Comparison of ENCODE assay signal across 21 mouse cellular contexts in genomic region chr9:121602381-121602780, GRCm38 (mm10). TPM values are rescaled to one million over a fixed set of nuclear protein-coding genes. Genes with fewer than 3 reads are reported as not detected.
DNase-seq lines count a peak whose midpoint lies in the region; ATAC-seq lines count a peak whose summit lies in the region.
"Had no signal": no experiment of that assay in that cellular context is flagged by ENCODE, and none has a peak within 500 bp of the region (broad histone marks: within the 10 kb centered on the region; RNA-seq: fewer than 3 reads in every experiment).

No protein-coding gene starts in this region.

- H3K9ac ChIP-seq in forebrain, embryonic 14.5 days (ENCODE audit: low read length) = no peak overlapping the region
- H3K9ac ChIP-seq: embryonic facial prominence, embryonic 12.5 days; forebrain, embryonic 13.5 days; hindbrain, embryonic 12.5 days; limb, embryonic 12.5 days; liver, embryonic 12.5 days; neural tube, embryonic 15.5 days had no signal

- no peak overlapping the region for H3K4me2 ChIP-seq in forebrain, embryonic 14.5 days (ENCODE audit: low read length)
- H3K4me2 ChIP-seq: embryonic facial prominence, embryonic 12.5 days; forebrain, embryonic 13.5 days; hindbrain, embryonic 12.5 days; limb, embryonic 12.5 days; liver, embryonic 12.5 days; neural tube, embryonic 15.5 days had no signal

- no peak for ATAC-seq in forebrain, embryonic 14.5 days
- ATAC-seq: forebrain, embryonic 13.5 days; liver, embryonic 12.5 days had no signal

- peak overlapping the region; percentile 2; the same call in 1 of the 2 replicates for H3K27ac ChIP-seq in embryonic facial prominence, embryonic 10.5 days (replicated peaks)
- H3K27ac ChIP-seq in forebrain, embryonic 14.5 days (ENCODE audit: low read depth, low read length) = no peak overlapping the region
- H3K27ac ChIP-seq: embryonic facial prominence, embryonic 12.5 days; forebrain, embryonic 13.5 days; hindbrain, embryonic 12.5 days; limb, embryonic 12.5 days; liver, embryonic 12.5 days; neural tube, embryonic 15.5 days had no signal

- WGBS in embryonic facial prominence, embryonic 10.5 days = 84% methylated on average over 2 of the region's 2 CpGs
- 78% methylated on average over 2 of the region's 2 CpGs for whole genome bisulfite sequencing in forebrain, embryonic 14.5 days

- peak; percentile 21 to 36 for DNase-seq in lung, postnatal 4 days
- DNase-seq in lung, adult 18-20 months = no peak
- peak; percentile 17 for DNase-seq in 416B (ENCODE audit: low read depth)
- DNase-seq in CD4-positive helper T cell, adult 2 months (ENCODE audit: low read depth, low spot score) = peak; percentile 61
- DNase-seq in embryonic facial prominence, embryonic 10.5 days (ENCODE audit: low spot score) = no peak
- no peak for DNase-seq in retina, postnatal 1 day
- DNase-seq in forebrain, embryonic 14.5 days (ENCODE audit: low spot score) = no peak
- DNase-seq: cerebellum, adult 9-11 months; gastrocnemius, postnatal 25 days; kidney, adult 18-20 months; kidney, postnatal 10 days; midbrain, embryonic 14.5 days had no signal

- 0 out of 2 replicates have a peak, but pooled peaks cover 3% of the 10 kb centered on the region for H3K9me3 ChIP-seq in embryonic facial prominence, embryonic 10.5 days
- no peaks in the 10 kb centered on the region for H3K9me3 ChIP-seq in forebrain, embryonic 14.5 days (replicated peaks; ENCODE audit: control insufficient read depth, low read length)
- H3K9me3 ChIP-seq: embryonic facial prominence, embryonic 12.5 days; forebrain, embryonic 13.5 days; hindbrain, embryonic 12.5 days; limb, embryonic 12.5 days; liver, embryonic 12.5 days; neural tube, embryonic 15.5 days had no signal

- H3K4me3 ChIP-seq in embryonic facial prominence, embryonic 10.5 days = no peak overlapping the region
- H3K4me3 ChIP-seq in forebrain, embryonic 14.5 days (ENCODE audit: low read depth, low read length) = no peak overlapping the region
- H3K4me3 ChIP-seq: embryonic facial prominence, embryonic 12.5 days; erythroblast, embryonic 14.5 days; forebrain, embryonic 13.5 days; hindbrain, embryonic 12.5 days; limb, embryonic 12.5 days; liver, embryonic 12.5 days; myocyte; neural tube, embryonic 15.5 days had no signal

- H3K36me3 ChIP-seq in embryonic facial prominence, embryonic 10.5 days (replicated peaks) = no peaks in the 10 kb centered on the region
- H3K36me3 ChIP-seq in forebrain, embryonic 14.5 days (ENCODE audit: control insufficient read depth, insufficient read depth, low read length) = no peaks in the 10 kb centered on the region
- H3K36me3 ChIP-seq: embryonic facial prominence, embryonic 12.5 days; hindbrain, embryonic 12.5 days; limb, embryonic 12.5 days; liver, embryonic 12.5 days; neural tube, embryonic 15.5 days had no signal

- H3K4me1 ChIP-seq in embryonic facial prominence, embryonic 10.5 days = peaks cover 23% of the 10 kb centered on the region
- peaks cover 2% of the 10 kb centered on the region; the same call in 1 of the 2 replicates for H3K4me1 ChIP-seq in forebrain, embryonic 14.5 days (ENCODE audit: control insufficient read depth, insufficient read depth, low read length)
- H3K4me1 ChIP-seq: liver, embryonic 12.5 days had no signal

- H3K27me3 ChIP-seq in embryonic facial prominence, embryonic 10.5 days (replicated peaks; ENCODE audit: low read depth, poor library complexity, severe bottlenecking) = no peaks in the 10 kb centered on the region
- no peaks in the 10 kb centered on the region; the same call in 1 of the 2 replicates for H3K27me3 ChIP-seq in forebrain, embryonic 14.5 days (replicated peaks; ENCODE audit: control insufficient read depth, insufficient read depth, low read length)
- H3K27me3 ChIP-seq: embryonic facial prominence, embryonic 12.5 days; hindbrain, embryonic 12.5 days; neural tube, embryonic 15.5 days had no signal

RNA-seq across cellular contexts. Expression of gene Lyzl4, which starts 39.5 kb away (rescaled TPM):
- not detected in 2 replicates for polyA plus RNA-seq in embryonic facial prominence, embryonic 10.5 days (2016; fragmentation: Nextera tagmentation; extraction: Ambion mirVana)
- 0.18 TPM in 1 of 2 replicates, not detected in the other for polyA plus RNA-seq in forebrain, embryonic 14.5 days (2014; fragmentation: Nextera tagmentation; extraction: Ambion mirVana)
- polyA plus RNA-seq: erythroblast, embryonic 14.5 days; forebrain, embryonic 13.5 days; hindbrain, embryonic 12.5 days; limb, embryonic 12.5 days; lung, embryonic 16.5 days; midbrain, embryonic 14.5 days; myocyte; neural tube, embryonic 15.5 days had no signal

RNA-seq across cellular contexts. Expression of gene Vipr1, which starts 40.1 kb away (rescaled TPM):
- polyA plus RNA-seq in embryonic facial prominence, embryonic 10.5 days (2016; fragmentation: Nextera tagmentation; extraction: Ambion mirVana) = 0.16 and 0.33 TPM in 2 replicates
- polyA plus RNA-seq in forebrain, embryonic 14.5 days (2014; fragmentation: Nextera tagmentation; extraction: Ambion mirVana) = 0.38 and 0.46 TPM in 2 replicates
- polyA plus RNA-seq: erythroblast, embryonic 14.5 days had no signal

Comparison
In these comparisons a context has a peak if more than half of its experiments do, and no peak if none do; other contexts are left out.
1. DNase-seq: peak in lung, postnatal 4 days (2 of 2), 416B (single experiment) and CD4-positive helper T cell, adult 2 months (single experiment); none in lung, adult 18-20 months (0 of 2), embryonic facial prominence, embryonic 10.5 days (single experiment), retina, postnatal 1 day (single experiment) and forebrain, embryonic 14.5 days (single experiment).